Mouse (Mus musculus) left cerebral cortex, postnatal 36 days (tissue): Measurements from ENCODE around the gene Trim3. TPM values are rescaled to one million over a fixed set of nuclear protein-coding genes. Genes with fewer than 3 reads are reported as not detected.
A peak's percentile ranks its signal among the peaks of the same experiment; 100 is the strongest.

Experiments used
- DNase-seq, 2 experiments: peaks; one replicate each; pipeline ENCODE4 v3.0.0; 2021 to 2022; ENCODE audit warnings: low spot score in 2 of 2, mixed read lengths in 1 of 2
- intact Hi-C: fragments of 180-260 bp; cut with DNase I; formaldehyde crosslinking; loops from one replicate; pipeline ENCODE4 v1.15.1; 2025
- total RNA-seq, 2 experiments: library from RNA; stranded (reverse); gene quantifications; 2 replicates each; pipeline ENCODE4 v1.2.3; 2021

Gene Trim3
- total RNA-seq = 100 to 1,000 TPM; 145 to 165 TPM

- intact Hi-C loops = loop anchor here (2.0 to 10.0 kb wide), 3 partner anchors 64 to 228 kb away; partner anchors contain the start of genes Cnga4, Fam160a2, Ilk and Rrp8
- peak; percentile 88 to 94 for DNase-seq
Observed at GRCm38 (mm10) chr7:105633127-105633800, at the start of gene Trim3. TSS of gene Trim3 (minus strand) at chr7:105633571.

- peak in 1 of 2 experiments; percentile 38 for DNase-seq
- intact Hi-C loops = no loop called here
Observed at GRCm38 (mm10) chr7:105650639-105651435, 17.5 kb upstream of the Trim3 start, which contains the start of gene Dnhd1. TSS of gene Dnhd1 (plus strand) at chr7:105650827.

- intact Hi-C loops = loop anchor here (5.0 kb wide), 1 partner anchor 170 kb away; the partner anchor contains the start of gene Mrpl17
- no peak for DNase-seq
Observed at GRCm38 (mm10) chr7:105641936-105642335, 8.6 kb upstream of the Trim3 start.

- intact Hi-C loops = loop anchor here (5.0 kb wide), 1 partner anchor 171 kb away; the partner anchor contains the start of gene Mrpl17
- peak; percentile 46 to 51 for DNase-seq
Observed at GRCm38 (mm10) chr7:105640894-105641255, 7.5 kb upstream of the Trim3 start.

DNA sequence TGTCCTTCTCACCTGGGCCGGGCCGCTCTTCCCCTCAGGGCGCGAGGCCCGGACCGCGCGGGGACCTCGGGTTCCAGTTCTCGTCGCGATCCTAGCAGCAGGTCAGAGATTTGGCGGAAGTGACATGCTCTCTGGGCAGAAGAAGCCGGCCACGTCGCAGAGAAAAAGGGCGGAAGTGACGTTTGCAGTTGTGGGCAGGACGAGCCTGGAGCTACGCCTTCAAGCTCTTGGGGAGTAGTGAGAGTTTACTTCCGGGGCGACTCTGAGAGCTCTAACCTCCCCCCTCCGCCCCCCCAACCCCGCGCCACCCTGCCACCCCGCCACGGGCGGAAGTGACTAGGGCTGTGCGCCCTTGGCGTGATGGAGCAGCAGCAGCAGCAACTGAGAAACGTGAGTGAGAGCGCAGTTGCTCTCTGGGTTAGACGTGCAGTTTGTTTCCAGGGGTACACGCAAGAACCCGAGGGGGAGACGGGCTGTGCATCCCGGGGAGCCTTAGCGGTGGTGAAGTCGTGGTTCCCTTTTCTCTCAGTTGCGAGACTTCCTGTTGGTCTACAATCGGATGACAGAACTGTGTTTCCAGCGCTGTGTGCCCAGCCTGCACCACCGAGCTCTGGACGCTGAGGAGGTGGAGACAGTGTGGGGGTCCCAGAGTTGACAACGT, 7.0 kb upstream of the Trim3 start, which contains the start of the genes Arfip2 and Gm45799:
Gene Arfip2 (minus strand): TSS at position 184 of the 661 bp plus-strand sequence.
Gene Gm45799 (plus strand): TSS at position 320 of the 661 bp plus-strand sequence.
- intact Hi-C loops = loop anchor here (5.0 kb wide), 1 partner anchor 172 kb away; the partner anchor contains the start of gene Mrpl17
- DNase-seq = peak; percentile 95 to 97

DNA sequence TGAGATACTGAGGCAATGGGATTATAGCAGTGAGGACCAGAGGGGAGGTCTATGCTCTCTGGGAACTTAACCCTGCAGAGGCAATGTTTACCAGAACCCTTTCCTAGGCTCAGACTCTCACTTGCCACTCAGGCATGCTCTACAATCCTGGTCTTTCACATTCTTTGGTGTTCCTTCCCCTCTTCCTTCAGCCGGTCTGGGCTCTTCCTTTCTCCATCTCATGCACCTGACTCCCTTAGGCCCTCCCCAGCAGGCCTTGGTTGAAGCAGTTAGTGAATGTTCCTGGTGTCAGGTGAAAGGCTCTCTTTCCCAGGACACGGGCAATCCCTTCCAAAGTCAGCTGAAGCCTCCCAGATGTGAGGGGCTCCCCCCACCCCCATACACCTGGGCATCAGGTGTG, 6.4 kb upstream of the Trim3 start, which contains the start of gene Timm10b:
Gene Timm10b (plus strand): TSS at position 301 of the 400 bp plus-strand sequence.
- intact Hi-C loops = loop anchor here (5.0 to 10.0 kb wide), 3 partner anchors 82 to 235 kb away; partner anchors contain the start of genes Cnga4, Fam160a2 and Mrpl17
- no peak for DNase-seq

DNA sequence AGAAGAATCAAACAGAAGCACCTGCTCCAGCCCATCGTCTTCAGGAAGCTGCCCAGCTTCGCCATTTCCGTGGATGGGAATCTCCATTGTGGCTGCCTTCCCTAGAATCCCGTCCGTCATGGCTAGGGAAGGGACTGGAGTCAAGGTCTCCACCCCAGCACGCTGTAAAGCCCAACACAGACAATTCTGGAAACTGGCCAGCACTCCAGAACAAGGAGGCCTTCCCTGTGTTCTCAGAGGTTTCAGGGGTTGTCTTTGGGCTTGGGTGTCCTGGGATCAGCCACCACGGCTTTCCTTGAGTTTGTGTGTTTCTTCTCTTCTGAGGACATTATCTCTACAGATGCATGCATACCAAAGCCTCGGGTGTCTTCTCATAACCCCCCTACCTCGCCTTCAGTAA, 5.9 kb upstream of the Trim3 start:
- intact Hi-C loops = loop anchor here (5.0 to 10.0 kb wide), 2 partner anchors 82 to 235 kb away; partner anchors contain the start of genes Cnga4 and Fam160a2

GRCm38 (mm10) chr7:105638776-105639175, 5.4 kb upstream of the Trim3 start:
- intact Hi-C loops = loop anchor here (5.0 to 10.0 kb wide), 2 partner anchors 81 to 234 kb away; partner anchors contain the start of genes Cnga4 and Fam160a2
- no peak for DNase-seq

More for the DNA sequence above, 5.9 kb upstream of the Trim3 start:
- no peak for DNase-seq

- intact Hi-C loops = loop anchor here (5.0 to 10.0 kb wide), 2 partner anchors 78 to 231 kb away; partner anchors contain the start of genes Cnga4 and Fam160a2
- no peak for DNase-seq
Observed at GRCm38 (mm10) chr7:105635726-105636125, 2.4 kb upstream of the Trim3 start.

GRCm38 (mm10) chr7:105634272-105634920, 1.0 kb upstream of the Trim3 start:
- DNase-seq = no peak
- intact Hi-C loops = loop anchor here (5.0 to 10.0 kb wide), 2 partner anchors 103 to 230 kb away; partner anchors contain the start of genes Cnga4, Fam160a2, Ilk and Rrp8

GRCm38 (mm10) chr7:105633801-105634135, 397 bp upstream of the Trim3 start:
- no peak for DNase-seq
- intact Hi-C loops = loop anchor here (2.0 to 10.0 kb wide), 3 partner anchors 65 to 229 kb away; partner anchors contain the start of genes Cnga4, Fam160a2, Ilk and Rrp8

DNA sequence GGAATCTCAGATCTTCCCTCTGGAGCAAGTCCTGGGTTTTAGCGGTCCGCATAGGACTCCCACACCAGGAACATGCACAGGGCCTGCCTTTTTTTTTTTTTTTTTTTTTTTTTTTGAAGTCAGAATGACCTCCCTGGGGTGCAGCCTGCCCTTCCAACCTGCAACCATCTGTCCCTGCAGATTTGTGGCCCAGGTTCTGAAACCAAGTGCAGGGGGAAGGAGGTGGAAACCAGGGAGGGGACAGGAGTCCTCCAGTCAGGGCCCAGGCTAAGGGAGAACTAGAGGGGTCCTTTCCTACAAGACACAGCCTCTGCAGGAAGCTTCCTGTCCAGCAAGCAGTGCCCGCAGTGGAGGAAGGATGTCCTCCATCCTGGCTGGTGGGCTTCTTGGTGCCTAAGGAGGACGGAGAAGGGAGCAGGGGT, 809 bp downstream of the Trim3 start:
- peak in 1 of 2 experiments; percentile 30 for DNase-seq

DNA sequence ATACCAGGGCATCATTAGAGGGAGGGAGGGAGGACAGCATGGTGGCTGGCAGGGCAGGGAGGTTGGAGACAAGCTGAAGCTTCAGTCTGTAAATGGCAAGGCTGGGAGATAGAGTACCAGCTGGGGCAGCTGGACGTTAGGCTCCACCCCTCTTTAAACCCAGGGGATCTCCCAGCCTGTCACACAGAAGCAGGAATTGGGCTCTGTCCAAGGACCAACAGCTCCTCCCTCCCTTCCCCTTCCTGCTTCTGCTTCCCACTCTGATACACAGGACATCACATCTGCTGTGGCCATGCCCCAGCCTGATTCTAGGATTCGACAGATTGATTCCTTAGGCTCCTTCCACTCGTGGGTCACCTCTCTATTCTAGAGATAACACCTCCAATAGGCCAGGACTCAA, 4.7 kb downstream of the Trim3 start:
- no peak for DNase-seq
- intact Hi-C loops = no loop called here

More for the DNA sequence above, 809 bp downstream of the Trim3 start:
- intact Hi-C loops = loop anchor here (2.0 to 10.0 kb wide), 3 partner anchors 64 to 228 kb away; partner anchors contain the start of genes Cnga4, Fam160a2, Ilk and Rrp8

GRCm38 (mm10) chr7:105625397-105625796, 8.0 kb downstream of the Trim3 start:
- intact Hi-C loops = no loop called here

DNA sequence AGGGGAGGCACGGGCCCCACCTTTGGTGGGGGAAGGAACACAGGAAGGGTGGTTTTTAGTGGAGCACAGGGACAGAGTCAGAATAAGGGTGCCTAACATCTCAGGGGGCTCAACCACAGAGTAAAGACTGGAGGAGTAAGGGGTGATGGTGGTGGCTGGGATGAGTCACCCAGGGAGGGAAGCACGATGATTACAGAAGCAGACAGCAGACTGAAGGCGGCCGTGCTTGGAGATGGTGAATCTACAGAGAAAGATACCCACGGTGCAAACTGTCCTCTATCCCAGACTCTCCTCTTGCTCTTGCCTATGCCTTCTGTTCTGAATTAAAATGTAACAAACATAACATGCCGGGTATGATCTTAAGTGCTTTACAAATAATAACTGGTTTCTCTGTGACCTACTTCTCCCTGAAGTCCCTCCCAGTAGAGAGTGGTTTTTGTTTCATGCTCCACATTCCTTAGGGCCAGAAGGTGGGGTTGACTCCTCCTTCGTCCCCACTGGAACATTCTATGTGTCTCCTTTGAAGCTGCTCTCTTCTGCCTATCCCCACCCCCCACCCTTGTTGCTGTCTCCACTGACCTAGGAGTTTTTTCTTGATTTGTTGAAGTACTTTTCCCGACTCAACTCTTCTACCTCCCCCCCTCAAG, 11.6 kb downstream of the Trim3 start:
- intact Hi-C loops = no loop called here
- DNase-seq = peak in 1 of 2 experiments; percentile 47

More at GRCm38 (mm10) chr7:105625397-105625796, 8.0 kb downstream of the Trim3 start:
- DNase-seq = no peak

DNA sequence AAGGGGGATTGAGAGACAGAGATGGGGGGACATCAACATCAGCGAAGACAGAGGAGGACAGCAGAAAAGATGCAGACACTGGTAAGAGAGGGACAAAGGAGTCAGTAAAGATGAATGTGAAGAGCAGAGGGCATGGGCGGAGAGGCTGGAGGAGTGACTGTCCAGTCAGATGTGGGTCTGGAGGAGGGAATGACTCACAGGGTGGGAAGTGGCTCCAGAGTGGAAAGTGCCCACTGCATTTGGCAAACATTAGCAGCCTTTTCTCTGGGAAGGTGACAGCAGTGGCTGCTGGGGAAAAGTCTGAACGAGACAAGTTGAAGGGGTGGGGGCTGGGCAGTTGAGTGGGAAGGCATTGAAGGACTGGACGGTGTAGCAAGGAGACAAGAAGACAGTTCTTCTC, 12.3 kb downstream of the Trim3 start:
- DNase-seq = no peak
- intact Hi-C loops = no loop called here

- DNase-seq = no peak
- intact Hi-C loops = no loop called here
Observed at GRCm38 (mm10) chr7:105619701-105620100, 13.7 kb downstream of the Trim3 start.

GRCm38 (mm10) chr7:105617810-105618209, 15.6 kb downstream of the Trim3 start:
- intact Hi-C loops = no loop called here
- no peak for DNase-seq
